Mouse (Mus musculus): ENCODE data around the gene Cherp.

The Cherp gene

GRCm38 (mm10) chr8:72470684-72471083, 4.3 kb downstream of the Cherp start:
- no peak for DNase-seq (ENCODE audit: low read depth)

- DNase-seq (ENCODE audit: low read depth) = no peak
These were observed 5.0 kb downstream of the Cherp start for GRCm38 (mm10) chr8:72469984-72470383.

GRCm38 (mm10) chr8:72469243-72469642, 5.8 kb downstream of the Cherp start:
- no peak for DNase-seq (ENCODE audit: low read depth)

- no peak for DNase-seq (ENCODE audit: low read depth)
These were observed 10.8 kb downstream of the Cherp start for GRCm38 (mm10) chr8:72464211-72464610.

GRCm38 (mm10) chr8:72459881-72460533, 15.0 kb downstream of the Cherp start:
- DNase-seq (ENCODE audit: low read depth) = no peak

GRCm38 (mm10) chr8:72458457-72458856, 16.6 kb downstream of the Cherp start:
- no peak for DNase-seq (ENCODE audit: low read depth)

GRCm38 (mm10) chr8:72457806-72458205, 17.2 kb downstream of the Cherp start:
- no peak for DNase-seq (ENCODE audit: low read depth)

GRCm38 (mm10) chr8:72455317-72455716, 19.7 kb downstream of the Cherp start:
- DNase-seq (ENCODE audit: low read depth) = no peak

- DNase-seq (ENCODE audit: low read depth) = no peak
These were observed 21.1 kb downstream of the Cherp start for GRCm38 (mm10) chr8:72453904-72454303.

GRCm38 (mm10) chr8:72451516-72451915, 23.5 kb downstream of the Cherp start:
- no peak for DNase-seq (ENCODE audit: low read depth)

GRCm38 (mm10) chr8:72445071-72445470, 30.0 kb downstream of the Cherp start:
- DNase-seq (ENCODE audit: low read depth) = no peak

GRCm38 (mm10) chr8:72443994-72444350, 31.1 kb downstream of the Cherp start:
- DNase-seq (ENCODE audit: low read depth) = no peak

GRCm38 (mm10) chr8:72443338-72443993, 31.6 kb downstream of the Cherp start, which contains the start of the genes Calr3 and 1700030K09Rik:
Gene Calr3, minus strand, starts transcription at chr8:72443870.
Gene 1700030K09Rik, plus strand, starts transcription at chr8:72443880.
- peak; percentile 96 for DNase-seq (ENCODE audit: low read depth)

GRCm38 (mm10) chr8:72438248-72439015, 36.6 kb downstream of the Cherp start:
- DNase-seq (ENCODE audit: low read depth) = no peak

- no peak for DNase-seq (ENCODE audit: low read depth)
These were observed 40.1 kb downstream of the Cherp start for GRCm38 (mm10) chr8:72434952-72435351.

GRCm38 (mm10) chr8:72429676-72430075, 45.4 kb downstream of the Cherp start:
- no peak for DNase-seq (ENCODE audit: low read depth)

- DNase-seq (ENCODE audit: low read depth) = no peak
These were observed 52.1 kb downstream of the Cherp start for GRCm38 (mm10) chr8:72422926-72423325.

- DNase-seq (ENCODE audit: low read depth) = peak; percentile 97
These were observed 53.4 kb downstream of the Cherp start, which contains the start of gene Eps15l1 for GRCm38 (mm10) chr8:72421362-72422335. Gene Eps15l1, minus strand, starts transcription at chr8:72421460.

- DNase-seq (ENCODE audit: low read depth) = no peak
These were observed 54.3 kb downstream of the Cherp start for GRCm38 (mm10) chr8:72420571-72421361.

- DNase-seq (ENCODE audit: low read depth) = no peak
These were observed 57.0 kb downstream of the Cherp start for GRCm38 (mm10) chr8:72418073-72418472.

- no peak for DNase-seq (ENCODE audit: low read depth)
These were observed 59.8 kb downstream of the Cherp start for GRCm38 (mm10) chr8:72415252-72415651.
